Mouse (Mus musculus): ENCODE results near the gene Mpped2. TPM values are rescaled to one million over a fixed set of nuclear protein-coding genes. Genes with fewer than 3 reads are reported as not detected.

Mpped2 gene
- 30.0 TPM for polyA plus RNA-seq (2015; fragmentation: Illumina TruSeq; extraction: RNeasy Lipid Tissue Mini Kit (QIAGEN cat#74804); ENCODE audit: low read depth, low replicate concordance)

GRCm38 (mm10) chr2:106692783-106693701 lies at the start of gene Mpped2:
Gene Mpped2 (plus strand): TSS chr2:106693269.

Measured in brain, adult 10 weeks (tissue).